Mouse (Mus musculus) neutrophil, adult 59 days (primary cell): ENCODE data around the gene 4931406C07Rik. TPM values are rescaled to one million over a fixed set of nuclear protein-coding genes. Genes with fewer than 3 reads are reported as not detected.

ENCODE experiments used
- total RNA-seq, 2 experiments: library from RNA; stranded (reverse); gene quantifications; 1 replicate in 1 of 2; 2 replicates in 1 of 2; pipeline ENCODE4 v1.2.4; 2023

4931406C07Rik gene
- total RNA-seq, result 1 to 10 TPM; 7.0 to 7.3 TPM

DNA sequence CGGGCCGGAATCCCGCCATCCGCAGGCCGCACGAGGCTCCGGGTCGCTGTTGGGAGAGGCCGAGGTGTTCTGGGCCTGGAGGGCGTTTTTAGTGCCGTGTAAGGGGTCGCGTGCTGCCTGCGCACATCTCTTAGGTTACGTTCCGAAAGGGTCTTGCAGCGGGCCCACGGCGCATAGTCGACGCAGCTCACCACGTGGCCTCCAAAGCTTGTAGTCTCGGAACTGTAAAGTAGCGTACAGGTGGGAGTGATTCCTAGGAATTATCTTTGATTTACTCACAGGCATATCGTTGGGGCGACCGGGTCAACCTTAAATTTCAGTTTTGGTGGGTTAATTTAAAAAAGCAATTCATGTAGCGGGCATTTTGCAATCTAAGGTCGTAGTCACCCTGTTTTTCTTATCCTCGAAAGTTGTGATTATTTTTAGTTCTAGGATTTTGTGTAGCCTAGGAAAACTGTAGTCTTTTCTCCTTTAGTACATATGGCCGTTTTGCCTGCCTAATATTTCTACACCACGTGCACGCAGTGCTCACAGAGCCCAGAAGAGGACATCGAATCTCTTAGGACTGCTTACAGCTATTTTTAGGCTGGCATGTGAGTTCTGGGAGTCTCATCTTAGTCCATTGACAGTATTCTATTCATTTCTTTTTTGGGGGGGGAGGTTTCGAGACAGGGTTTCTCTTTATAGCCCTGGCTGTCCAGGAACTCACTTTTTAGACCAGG, at the start of gene 4931406C07Rik:
Gene 4931406C07Rik, minus strand, starts transcription at position 51 of the 722 bp plus-strand sequence.

DNA sequence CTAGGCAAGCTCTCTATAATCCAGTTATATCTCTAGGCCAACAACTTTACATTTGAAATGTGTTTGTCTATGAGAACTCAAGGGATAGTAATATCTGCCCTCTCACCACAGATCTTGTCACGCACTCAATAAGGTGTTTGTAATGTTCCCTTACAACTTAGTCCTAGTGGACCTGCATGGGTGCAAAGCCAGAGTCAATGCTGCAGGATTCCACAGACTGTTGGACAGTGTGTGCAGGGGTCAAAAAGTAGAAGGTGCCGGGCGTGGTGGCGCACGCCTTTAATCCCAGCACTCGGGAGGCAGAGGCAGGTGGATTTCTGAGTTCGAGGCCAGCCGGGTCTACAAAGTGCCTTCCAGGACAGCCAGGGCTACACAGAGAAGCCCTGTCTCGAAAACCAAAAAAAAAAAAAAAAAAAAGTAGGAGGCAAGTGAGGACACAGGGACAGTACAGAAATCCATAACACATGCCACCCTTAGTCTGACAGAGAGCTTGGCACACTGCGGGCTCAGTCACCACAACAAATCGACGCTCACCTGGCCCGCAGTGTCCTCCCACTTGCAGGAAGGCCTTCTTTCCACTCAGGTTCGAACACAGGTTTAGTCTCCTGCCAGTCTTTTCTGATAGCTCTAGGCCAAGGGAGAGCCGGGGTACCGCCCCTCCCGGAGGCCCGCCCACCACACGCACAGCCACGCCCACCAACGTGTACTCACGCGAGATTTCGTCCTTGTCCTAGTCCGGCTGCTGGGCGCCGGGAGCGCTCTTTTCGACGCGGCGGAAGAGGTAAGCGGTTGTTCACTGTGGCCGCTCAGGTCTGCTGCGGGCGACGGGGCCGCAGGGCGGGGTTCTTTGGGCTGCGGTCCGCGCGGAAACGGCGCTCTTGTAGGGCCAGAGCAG, 498 bp downstream of the 4931406C07Rik start, which contains the start of gene Taf1d:
Gene Taf1d, plus strand, starts transcription at position 712 of the 895 bp plus-strand sequence.

DNA sequence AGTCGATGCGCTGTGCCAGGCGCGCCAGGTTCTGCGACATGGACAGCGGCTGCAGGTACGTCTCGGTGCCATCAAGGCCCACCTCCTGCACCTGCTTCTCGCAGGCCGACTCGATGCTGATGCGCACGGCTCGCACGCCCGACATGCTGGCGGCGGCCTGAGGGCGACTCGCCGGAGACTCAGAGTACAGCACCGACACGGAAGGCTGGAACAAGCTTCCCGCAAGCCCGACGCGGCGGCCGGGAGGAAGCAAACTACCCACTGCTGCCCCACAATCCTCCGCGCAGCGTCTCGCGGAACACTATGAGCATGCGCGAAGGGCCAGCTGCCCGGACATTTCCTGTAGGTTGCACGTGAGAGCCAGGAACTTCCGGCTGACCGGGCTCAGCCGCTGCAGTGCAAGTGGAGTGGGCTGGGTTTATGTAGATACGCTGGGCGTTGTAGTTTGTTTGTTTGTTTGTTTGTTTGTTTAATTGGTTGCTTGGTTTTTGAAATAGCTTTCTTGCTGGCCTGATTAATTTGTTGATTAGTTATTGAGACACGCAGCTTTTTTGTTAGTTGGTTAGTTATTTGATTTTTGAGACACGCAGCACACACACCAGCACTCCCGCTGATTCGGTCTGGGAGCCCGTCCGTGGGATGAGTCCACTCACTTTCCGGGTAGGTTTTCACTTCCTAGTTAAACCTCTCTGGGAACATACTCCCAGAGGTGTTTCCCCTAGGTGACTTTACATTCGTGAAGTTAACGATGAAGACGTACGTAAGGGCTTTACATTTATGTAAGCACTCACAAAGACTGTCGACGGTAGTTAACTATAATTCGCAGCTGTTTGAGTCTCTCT, 26.4 kb downstream of the 4931406C07Rik start, which contains the start of gene Med17:
Gene Med17, minus strand, starts transcription at position 283 of the 842 bp plus-strand sequence.

DNA sequence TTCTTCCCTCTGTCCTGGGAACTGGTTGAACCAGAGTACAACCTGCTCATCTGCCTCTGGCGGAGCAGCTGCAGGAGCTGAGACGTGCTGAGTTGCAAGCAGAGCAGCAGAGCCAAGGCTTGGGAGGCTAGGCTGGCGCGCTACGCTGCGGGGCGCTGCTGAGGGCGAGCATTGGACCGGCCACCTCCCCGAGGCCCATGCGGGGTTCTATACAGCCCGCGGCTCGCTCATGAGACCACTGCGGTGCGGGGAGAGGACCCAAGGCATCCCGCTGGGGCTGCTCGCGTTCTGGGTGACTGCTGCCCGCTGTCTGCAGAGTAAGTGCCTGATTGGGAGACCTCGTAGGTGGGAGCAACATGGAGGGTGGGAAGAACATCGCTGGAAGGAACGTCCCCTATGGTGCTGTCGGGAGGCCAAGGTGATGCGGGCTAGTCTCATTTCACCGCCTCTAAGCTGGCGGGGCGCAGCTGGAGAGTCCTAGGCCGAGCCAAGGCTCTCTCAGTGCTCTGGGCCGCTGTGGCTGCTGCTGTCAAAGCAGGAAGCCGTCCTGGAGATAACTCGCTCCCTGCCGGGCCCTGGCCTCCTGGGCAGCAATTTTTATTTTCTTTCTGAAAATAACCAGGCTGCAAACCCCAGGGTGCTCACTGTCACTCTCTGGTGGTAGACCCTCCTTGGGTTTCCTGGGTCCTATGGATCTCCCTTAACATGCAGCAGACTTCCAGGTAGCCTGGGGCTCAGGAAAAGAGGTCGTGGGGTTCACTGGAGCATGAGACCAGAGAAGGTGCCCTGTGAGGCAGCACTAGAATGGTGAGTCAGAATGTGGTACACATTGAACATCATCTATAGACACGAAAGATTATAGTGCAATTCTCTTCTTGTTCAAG, 67.0 kb downstream of the 4931406C07Rik start, which contains the start of gene Vstm5:
Gene Vstm5, plus strand, starts transcription at position 4 of the 884 bp plus-strand sequence.

Other genes with a start within 250 kb of the 4931406C07Rik start
- not detected for gene Hephl1, start 194.3 kb downstream of the 4931406C07Rik start, total RNA-seq
- gene Vstm5, start 67.4 kb downstream of the 4931406C07Rik start, total RNA-seq, result not detected
- gene Med17, start 26.5 kb downstream of the 4931406C07Rik start, total RNA-seq, result 10 to 100 TPM; 32.2 to 33.9 TPM
- gene Taf1d, start 234 bp downstream of the 4931406C07Rik start, total RNA-seq, result 100 to 1,000 TPM; 389 to 455 TPM
- 10 to 100 TPM; 22.9 to 23.0 TPM for gene Cep295, start 51.3 kb upstream of the 4931406C07Rik start, total RNA-seq
- 1 to 10 TPM; 4.4 to 7.2 TPM for gene Smco4, start 187.0 kb upstream of the 4931406C07Rik start, total RNA-seq